Mouse (Mus musculus) stomach, postnatal 0 days (tissue): ENCODE measurements at regions not wholly inside any gene's neighbourhood (a gene's known extent, or its start where the extent isn't known, plus 50 kb on each side); places are given as distances from the start of the nearest gene placed in this dataset.

Experiments
- CTCF ChIP-seq: IDR thresholded peaks from 2 replicates; pipeline ENCODE4 v1.5.1; 2016; ENCODE audit warnings: antibody characterized with exemption, low read depth, mild to moderate bottlenecking, moderate library complexity
- EP300 ChIP-seq: optimal IDR thresholded peaks from 2 replicates; pipeline ENCODE3; 2016; ENCODE audit warnings: antibody characterized with exemption

DNA sequence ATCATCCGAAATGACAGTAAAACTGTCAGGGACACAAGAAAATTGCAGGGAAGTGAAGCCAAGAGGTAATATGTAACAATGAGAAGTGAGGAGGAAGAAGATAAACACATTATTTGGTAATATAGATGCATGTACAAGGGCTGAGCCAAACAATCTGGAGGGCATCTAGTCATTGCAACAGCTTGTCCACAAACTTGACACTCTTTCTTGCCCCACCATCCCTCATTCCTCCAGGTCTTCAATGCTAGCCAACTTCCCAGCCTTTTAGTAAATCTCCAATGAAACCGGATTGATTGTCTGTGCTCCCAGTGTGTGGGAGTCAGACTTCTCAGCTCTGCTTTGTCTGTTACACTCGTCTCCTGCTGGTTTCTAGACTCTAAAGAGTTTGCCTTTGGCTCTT lies 172.3 kb upstream of the Gbe1 start:
- TF ChIP-seq EP300: no peak
- no peak for TF ChIP-seq CTCF
